Mouse (Mus musculus) limb, embryonic 15.5 days (tissue): ENCODE measurements around the gene Hoxa7. TPM values are rescaled to one million over a fixed set of nuclear protein-coding genes. Genes with fewer than 3 reads are reported as not detected.

Experiments used
- ATAC-seq: fragments of 200-750 bp; cut with Nextera tagmentation; 2 replicates; pipeline ENCODE4 v1.8.0; 2017; ENCODE audit warnings: low read depth, moderate TSS enrichment; ENCODE audit not compliant: insufficient number of reproducible peaks, low FRiP score, low TSS enrichment
- H3K27ac ChIP-seq: fragments of 300-500 bp; sonication (generic); 2 replicates; pipeline ENCODE4 v1.5.1; 2015; ENCODE audit warnings: moderate library complexity, mild to moderate bottlenecking, inconsistent platforms
- H3K27me3 ChIP-seq: fragments of 300-500 bp; sonication (generic); 2 replicates; pipeline ENCODE4 v1.6.1; 2015; ENCODE audit warnings: inconsistent platforms
- H3K36me3 ChIP-seq: fragments of 300-500 bp; sonication (generic); 2 replicates; pipeline ENCODE4 v1.6.1; 2015; ENCODE audit warnings: inconsistent platforms
- H3K4me1 ChIP-seq: fragments of 300-500 bp; sonication (generic); 2 replicates; pipeline ENCODE4 v1.6.1; 2015; ENCODE audit warnings: inconsistent platforms
- H3K4me2 ChIP-seq: fragments of 300-500 bp; sonication (generic); 2 replicates; pipeline ENCODE4 v1.6.1; 2015; ENCODE audit warnings: mild to moderate bottlenecking, inconsistent platforms
- H3K4me3 ChIP-seq: fragments of 300-500 bp; sonication (generic); 2 replicates; pipeline ENCODE4 v1.5.1; 2015; ENCODE audit warnings: mild to moderate bottlenecking, inconsistent platforms
- H3K9ac ChIP-seq: fragments of 300-500 bp; sonication (generic); 2 replicates; pipeline ENCODE4 v1.6.1; 2015; ENCODE audit warnings: inconsistent platforms
- H3K9me3 ChIP-seq: fragments of 300-500 bp; sonication (generic); 2 replicates; pipeline ENCODE4 v1.6.1; 2016; ENCODE audit warnings: inconsistent platforms
- WGBS: fragments of 180-500 bp; shearing (Covaris S2); methylation state at CpG from one replicate; pipeline ENCODE4 v1.1.7; 2015; 5-methylcytosine and 5-hydroxymethylcytosine counted together
- polyA plus RNA-seq: library from polyadenylated mRNA; unstranded; fragments of >200 nt; fragmentation: Nextera tagmentation; extraction: Ambion mirVana; gene quantifications from 2 replicates; pipeline ENCODE4 v1.2.1, GENCODE M21; 2015

Gene Hoxa7
- polyA plus RNA-seq, 1 experiment from 2014 or later: 12.0 TPM

DNA sequence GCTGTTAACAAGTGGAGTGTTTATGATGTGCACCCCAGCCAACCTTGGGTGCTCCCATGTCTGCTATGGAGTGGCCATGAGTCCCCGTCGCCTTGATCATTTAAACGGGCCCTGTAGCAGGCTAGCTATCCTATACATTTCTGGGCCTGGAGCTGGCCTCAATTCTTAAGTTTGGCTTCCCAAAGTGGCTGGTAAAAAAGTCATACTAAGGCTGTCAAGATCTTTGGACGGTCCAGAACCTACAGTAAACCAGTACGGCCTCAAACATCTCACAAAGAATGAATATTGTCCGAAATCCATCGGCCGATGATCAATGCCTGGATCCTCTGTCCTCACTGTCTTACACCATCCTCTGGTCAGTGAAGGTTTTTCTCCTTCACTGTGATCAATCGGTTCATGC lies 13.6 kb upstream of the Hoxa7 start:
- peak overlapping the region; percentile 96 for H3K27ac ChIP-seq
- peak overlapping the region; percentile 59 for H3K4me3 ChIP-seq
- peaks cover 27% of the 10 kb centered on the region for H3K4me1 ChIP-seq
- peaks cover 3% of the 10 kb centered on the region; the same call in 1 of the 2 replicates for H3K27me3 ChIP-seq
- WGBS: 23% methylated on average over 9 of the region's 9 CpGs
- peak overlapping the region; percentile 85; the same call in 1 of the 2 replicates for H3K9ac ChIP-seq
- no peaks in the 10 kb centered on the region for H3K9me3 ChIP-seq
- ATAC-seq: no peak
- peak overlapping the region; percentile 67 for H3K4me2 ChIP-seq
- no peaks in the 10 kb centered on the region for H3K36me3 ChIP-seq

GRCm38 (mm10) chr6:52234428-52235140 lies 12.9 kb upstream of the Hoxa7 start:
- peak overlapping the region; percentile 96 for H3K27ac ChIP-seq
- no peaks in the 10 kb centered on the region for H3K9me3 ChIP-seq
- H3K4me1 ChIP-seq: peaks cover 27% of the 10 kb centered on the region
- no peaks in the 10 kb centered on the region; the same call in 1 of the 2 replicates for H3K27me3 ChIP-seq
- H3K36me3 ChIP-seq: no peaks in the 10 kb centered on the region
- H3K4me2 ChIP-seq: peak overlapping the region; percentile 67
- ATAC-seq: peak; percentile 42; the same call in 1 of the 2 replicates
- WGBS: 1% methylated on average over 67 of the region's 68 CpGs
- H3K4me3 ChIP-seq: peak overlapping the region; percentile 59
- H3K9ac ChIP-seq: peak overlapping the region; percentile 85

DNA sequence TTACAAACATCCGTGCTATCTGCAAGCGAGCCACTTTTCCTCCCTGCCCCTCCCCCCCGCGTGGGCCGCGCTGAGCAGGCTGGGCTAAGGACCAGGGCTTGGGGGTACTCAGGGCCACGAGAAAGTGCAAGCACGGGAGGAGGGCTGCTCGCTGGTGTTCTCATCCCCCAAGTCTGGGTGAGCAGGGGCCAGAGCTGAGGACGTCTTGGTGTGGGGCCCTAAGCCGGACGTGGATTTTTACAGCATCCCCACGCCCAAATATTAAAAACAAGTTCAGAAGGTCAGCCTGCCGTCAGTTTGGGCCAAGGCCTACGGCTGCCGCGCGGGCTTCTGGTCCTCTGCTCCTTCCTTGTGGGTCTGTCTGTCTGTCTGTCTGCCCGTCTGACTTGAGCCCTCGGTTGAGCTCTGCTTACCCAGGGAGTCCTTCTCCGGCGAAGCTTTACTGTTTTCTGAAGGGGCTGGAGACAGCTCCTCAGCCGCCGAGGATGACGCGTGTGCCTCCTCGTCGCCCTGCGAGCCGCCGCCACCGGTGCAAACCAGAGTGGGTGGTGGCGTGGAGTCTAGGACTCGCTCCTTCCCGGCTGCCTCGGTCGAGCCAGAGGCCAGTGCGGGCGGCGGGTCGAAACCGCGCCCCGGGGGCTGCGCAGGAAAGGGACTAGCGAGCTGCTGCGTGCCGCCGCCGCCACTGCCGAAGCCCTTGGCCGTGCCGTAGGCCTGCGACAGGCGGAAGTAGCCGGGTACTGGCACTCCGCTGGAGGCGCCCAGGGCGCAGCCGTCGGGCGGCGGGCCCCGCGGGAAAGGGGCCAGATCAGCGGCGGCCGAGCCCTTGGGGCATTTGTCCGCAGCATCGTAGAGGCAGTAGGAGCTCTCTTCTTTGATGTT lies 12.1 kb upstream of the Hoxa7 start:
- WGBS: under 1% methylated on average over 70 of the region's 70 CpGs
- Histone ChIP-seq H3K9ac (peak overlapping the region; percentile 85), H3K36me3 (no peaks in the 10 kb centered on the region), H3K4me1 (peaks cover 27% of the 10 kb centered on the region), H3K27ac (peak overlapping the region; percentile 96), H3K4me2 (peak overlapping the region; percentile 67), H3K4me3 (peak overlapping the region; percentile 59), H3K9me3 (no peaks in the 10 kb centered on the region), H3K27me3 (no peaks in the 10 kb centered on the region; the same call in 1 of the 2 replicates)
- peak; percentile 57 for ATAC-seq

GRCm38 (mm10) chr6:52232984-52233545 lies 11.4 kb upstream of the Hoxa7 start:
- no peak for ATAC-seq
- 1% methylated on average over 23 of the region's 23 CpGs for WGBS

DNA sequence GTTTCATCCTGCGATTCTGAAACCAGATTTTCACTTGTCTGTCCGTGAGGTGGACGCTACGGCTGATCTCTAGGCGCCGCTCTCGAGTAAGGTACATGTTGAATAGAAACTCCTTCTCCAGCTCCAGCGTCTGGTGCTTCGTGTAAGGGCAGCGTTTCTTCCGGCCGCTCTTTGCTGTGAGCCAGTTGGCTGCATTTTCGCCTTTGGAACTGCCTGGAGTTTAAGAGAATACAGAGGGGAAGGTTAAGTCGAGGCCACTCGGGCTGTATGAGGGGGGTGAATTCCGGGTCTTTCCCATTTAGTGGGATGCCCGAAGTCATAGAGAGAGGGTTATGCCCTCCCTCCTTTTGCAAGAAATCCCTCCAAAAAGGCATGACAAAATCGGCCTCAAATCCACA lies 10.9 kb upstream of the Hoxa7 start:
- Histone ChIP-seq H3K27me3 (no peaks in the 10 kb centered on the region; the same call in 1 of the 2 replicates), H3K4me3 (peak overlapping the region; percentile 59), H3K36me3 (no peaks in the 10 kb centered on the region), H3K27ac (peak overlapping the region; percentile 96), H3K9ac (peak overlapping the region; percentile 85), H3K4me1 (peaks cover 30% of the 10 kb centered on the region), H3K4me2 (peak overlapping the region; percentile 67), H3K9me3 (no peaks in the 10 kb centered on the region)
- ATAC-seq: no peak
- under 1% methylated on average over 18 of the region's 18 CpGs for WGBS

More at GRCm38 (mm10) chr6:52232984-52233545, 11.4 kb upstream of the Hoxa7 start:
- H3K36me3 ChIP-seq: no peaks in the 10 kb centered on the region
- H3K27ac ChIP-seq: peak overlapping the region; percentile 96
- H3K4me3 ChIP-seq: peak overlapping the region; percentile 59
- peaks cover 27% of the 10 kb centered on the region for H3K4me1 ChIP-seq
- H3K9ac ChIP-seq: peak overlapping the region; percentile 85
- no peaks in the 10 kb centered on the region for H3K9me3 ChIP-seq
- H3K27me3 ChIP-seq: no peaks in the 10 kb centered on the region; the same call in 1 of the 2 replicates
- peak overlapping the region; percentile 67 for H3K4me2 ChIP-seq

DNA sequence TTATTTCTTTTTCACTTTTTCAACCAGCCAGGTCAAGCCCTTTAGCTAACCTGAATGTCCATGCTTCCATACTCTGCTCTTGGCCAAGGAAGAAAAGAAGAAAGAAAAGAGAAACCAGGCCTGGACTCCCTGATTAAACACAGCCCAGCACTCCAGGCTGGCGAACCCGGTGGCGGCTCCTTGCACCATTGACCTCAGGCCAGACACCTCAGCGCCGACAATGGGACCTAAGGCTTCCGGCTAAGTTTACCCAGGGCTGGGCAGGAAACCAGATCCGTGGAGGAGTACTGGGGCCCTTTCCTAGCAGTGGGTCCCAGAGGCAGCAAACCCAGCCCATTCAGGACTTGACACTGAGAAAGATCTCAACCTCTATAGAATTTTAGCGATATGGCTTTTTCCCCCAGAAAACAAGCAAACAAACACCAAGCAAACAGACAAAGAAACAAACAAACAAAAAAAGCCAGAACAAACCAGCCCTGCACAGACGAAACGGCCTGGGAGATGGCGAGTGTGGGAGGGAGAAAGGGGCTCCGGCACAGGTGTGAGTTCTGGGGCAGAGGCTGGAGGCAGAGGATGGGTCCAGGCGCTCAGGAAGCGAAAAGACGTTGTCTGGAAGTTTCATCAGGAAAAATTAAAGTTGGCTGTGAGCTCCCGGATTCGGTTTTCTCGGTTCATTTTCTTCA lies 10.4 kb upstream of the Hoxa7 start:
- peak overlapping the region; percentile 96 for H3K27ac ChIP-seq
- ATAC-seq: no peak
- no peaks in the 10 kb centered on the region for H3K36me3 ChIP-seq
- H3K4me3 ChIP-seq: peak overlapping the region; percentile 59
- 2% methylated on average over 18 of the region's 18 CpGs for WGBS
- H3K4me1 ChIP-seq: peaks cover 30% of the 10 kb centered on the region
- no peaks in the 10 kb centered on the region; the same call in 1 of the 2 replicates for H3K27me3 ChIP-seq
- peak overlapping the region; percentile 85 for H3K9ac ChIP-seq
- H3K4me2 ChIP-seq: peak overlapping the region; percentile 67
- H3K9me3 ChIP-seq: no peaks in the 10 kb centered on the region

GRCm38 (mm10) chr6:52230516-52231165 lies 9.0 kb upstream of the Hoxa7 start, which contains the start of gene Hoxa9:
Gene Hoxa9 (minus strand): TSS chr6:52231089.
- H3K4me1 ChIP-seq: peaks cover 20% of the 10 kb centered on the region
- H3K27me3 ChIP-seq: no peaks in the 10 kb centered on the region
- ATAC-seq: peak; percentile 42
- H3K27ac ChIP-seq: peak within 1 kb of the TSS; percentile 96
- WGBS: under 1% methylated on average over 20 of the region's 36 CpGs
- H3K36me3 ChIP-seq: no peaks in the 10 kb centered on the region
- peak within 1 kb of the TSS; percentile 59 for H3K4me3 ChIP-seq
- no peaks in the 10 kb centered on the region for H3K9me3 ChIP-seq
- peak within 1 kb of the TSS; percentile 67 for H3K4me2 ChIP-seq
- peak within 1 kb of the TSS; percentile 85 for H3K9ac ChIP-seq

- Histone ChIP-seq H3K9me3 (no peaks in the 10 kb centered on the region), H3K4me3 (peak overlapping the region; percentile 51), H3K9ac (peak overlapping the region; percentile 80), H3K36me3 (no peaks in the 10 kb centered on the region), H3K27ac (peak overlapping the region; percentile 93), H3K4me2 (peak overlapping the region; percentile 65), H3K27me3 (no peaks in the 10 kb centered on the region), H3K4me1 (peaks cover 12% of the 10 kb centered on the region)
- ATAC-seq: no peak
- 1% methylated on average over 44 of the region's 44 CpGs for WGBS
Observed at GRCm38 (mm10) chr6:52229558-52230416, 8.1 kb upstream of the Hoxa7 start.

DNA sequence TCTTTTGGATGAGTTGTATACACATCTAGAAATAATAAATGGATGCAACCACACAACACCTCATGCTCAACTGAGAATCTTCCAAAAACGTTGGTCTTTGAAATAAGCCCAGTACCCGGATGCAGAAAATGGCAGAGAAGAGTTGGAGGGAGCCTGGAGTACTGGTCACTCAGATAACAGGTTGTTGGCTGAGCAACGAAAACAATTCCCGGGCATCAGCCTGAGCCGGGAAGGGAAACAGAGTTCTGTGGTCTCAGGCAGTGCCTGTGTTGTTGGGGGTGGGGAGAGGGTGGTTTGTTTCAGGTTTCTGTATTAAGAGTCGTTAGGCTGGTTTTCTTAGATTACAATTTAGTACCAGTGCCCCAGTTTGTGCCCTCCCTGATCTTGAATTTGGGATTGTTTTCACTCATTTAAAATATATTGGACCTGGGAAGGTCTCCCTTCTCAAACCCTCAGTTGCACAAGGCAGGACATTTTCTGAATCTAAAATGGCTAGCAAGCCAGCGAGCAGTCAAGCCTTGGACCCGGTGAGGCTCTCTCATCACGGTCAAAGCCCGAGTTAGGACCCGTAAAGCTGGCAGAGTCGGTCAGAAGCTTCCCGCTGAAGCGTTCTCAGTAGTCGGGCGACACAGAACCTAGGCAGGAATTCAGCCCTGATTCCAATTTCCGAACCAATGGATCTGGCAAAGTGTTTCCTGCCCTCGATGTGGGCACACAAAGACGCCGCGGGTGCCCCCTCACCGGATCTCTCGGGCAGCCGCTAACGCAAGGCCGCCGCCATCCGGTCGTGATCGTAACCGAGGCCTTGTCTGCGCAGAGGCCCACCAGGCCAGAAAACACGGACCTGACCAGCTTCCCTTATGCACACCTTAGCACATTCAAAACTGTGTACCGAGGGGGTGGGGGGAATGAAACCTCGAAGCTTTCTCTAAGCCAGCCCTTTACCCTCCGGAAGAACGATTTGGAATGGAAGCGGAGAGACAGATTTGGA lies 7.1 kb upstream of the Hoxa7 start:
- WGBS: under 1% methylated on average over 38 of the region's 38 CpGs
- Histone ChIP-seq H3K27ac (peak overlapping the region; percentile 93), H3K4me3 (peak overlapping the region; percentile 51), H3K4me2 (peak overlapping the region; percentile 65), H3K9me3 (no peaks in the 10 kb centered on the region), H3K9ac (peak overlapping the region; percentile 80), H3K27me3 (no peaks in the 10 kb centered on the region), H3K4me1 (peaks cover 11% of the 10 kb centered on the region), H3K36me3 (no peaks in the 10 kb centered on the region)
- ATAC-seq: no peak
